Mouse (Mus musculus) limb, embryonic 10.5 days (tissue): Measurements from ENCODE around the gene Agxt. TPM values are rescaled to one million over a fixed set of nuclear protein-coding genes. Genes with fewer than 3 reads are reported as not detected.

Experiments
- DNase-seq: peaks from one replicate; pipeline ENCODE4 v3.0.0-alpha.2; 2017; ENCODE audit warnings: low spot score
- H3K27ac ChIP-seq: fragments of 300-500 bp; sonication (generic); 2 replicates; pipeline ENCODE4 v1.5.1; 2016; ENCODE audit warnings: mild to moderate bottlenecking
- H3K27me3 ChIP-seq: fragments of 300-500 bp; sonication (generic); 2 replicates; pipeline ENCODE4 v1.6.1; 2016; ENCODE audit warnings: low read depth, mild to moderate bottlenecking; ENCODE audit not compliant: poor library complexity, severe bottlenecking
- H3K36me3 ChIP-seq: fragments of 300-500 bp; sonication (generic); 2 replicates; pipeline ENCODE4 v1.6.1; 2016; ENCODE audit warnings: mild to moderate bottlenecking, moderate library complexity
- H3K4me1 ChIP-seq: fragments of 300-500 bp; sonication (generic); 2 replicates; pipeline ENCODE4 v1.6.1; 2016
- H3K4me3 ChIP-seq: fragments of 300-500 bp; sonication (generic); 2 replicates; pipeline ENCODE4 v1.5.1; 2016; ENCODE audit warnings: mild to moderate bottlenecking, moderate library complexity
- H3K9me3 ChIP-seq: fragments of 300-500 bp; sonication (generic); replicated peaks from 2 replicates; pipeline ENCODE4 v1.6.1; 2016; ENCODE audit warnings: mild to moderate bottlenecking
- WGBS: fragments of 180-500 bp; shearing (Covaris S2); methylation state at CpG from one replicate; pipeline ENCODE4 v1.1.7; 2016; 5-methylcytosine and 5-hydroxymethylcytosine counted together
- polyA plus RNA-seq: library from polyadenylated mRNA; unstranded; fragments of >200 nt; fragmentation: Nextera tagmentation; extraction: Ambion mirVana; gene quantifications from 2 replicates; pipeline ENCODE4 v1.2.1, GENCODE M21; 2016

Gene Agxt
- 0.11 TPM in 1 of 2 replicates, not detected in the other for polyA plus RNA-seq

DNA sequence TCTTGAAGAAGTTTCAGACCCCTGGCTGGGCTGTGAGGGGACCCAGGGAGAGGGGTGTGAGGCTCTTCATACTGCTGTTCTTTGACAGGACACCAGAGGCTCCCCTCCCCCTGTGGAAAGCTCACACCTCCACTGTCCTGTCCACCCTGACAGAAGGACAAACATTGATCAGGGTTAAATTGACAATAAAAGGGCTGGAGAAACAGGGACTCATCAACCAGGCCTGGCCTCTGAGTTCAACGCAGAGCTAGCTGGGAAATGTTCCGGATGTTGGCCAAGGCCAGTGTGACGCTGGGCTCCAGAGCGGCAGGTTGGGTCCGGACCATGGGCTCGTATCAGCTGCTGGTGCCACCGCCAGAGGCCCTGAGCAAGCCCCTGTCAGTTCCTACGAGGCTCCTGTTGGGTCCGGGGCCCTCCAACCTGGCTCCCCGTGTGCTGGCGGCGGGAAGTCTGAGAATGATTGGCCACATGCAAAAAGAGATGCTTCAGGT lies at the start of gene Agxt:
Gene Agxt, plus strand, starts transcription at position 205 of the 491 bp plus-strand sequence.
- no peaks in the 10 kb centered on the region for H3K9me3 ChIP-seq
- no peak within 1 kb of the TSS for H3K27ac ChIP-seq
- no peak within 1 kb of the TSS for H3K4me3 ChIP-seq
- H3K4me1 ChIP-seq, result peaks cover 5% of the 10 kb centered on the region; the same call in 1 of the 2 replicates
- H3K36me3 ChIP-seq, result no peaks in the 10 kb centered on the region
- 89% methylated on average over 12 of the region's 12 CpGs for WGBS
- H3K27me3 ChIP-seq, result no peaks in the 10 kb centered on the region
- DNase-seq, result no peak

- no peaks in the 10 kb centered on the region for H3K4me1 ChIP-seq
- 90% methylated on average over 3 of the region's 3 CpGs for WGBS
- no peak overlapping the region for H3K4me3 ChIP-seq
- H3K27ac ChIP-seq, result no peak overlapping the region
- no peaks in the 10 kb centered on the region for H3K36me3 ChIP-seq
- H3K27me3 ChIP-seq, result peaks cover 4% of the 10 kb centered on the region; the same call in 1 of the 2 replicates
- DNase-seq, result no peak
- H3K9me3 ChIP-seq, result no peaks in the 10 kb centered on the region
These were observed 42.5 kb upstream of the Agxt start for GRCm38 (mm10) chr1:93092582-93092981.

GRCm38 (mm10) chr1:93098956-93099355 lies 36.1 kb upstream of the Agxt start:
- H3K27me3 ChIP-seq, result peaks cover 68% of the 10 kb centered on the region
- no peak for DNase-seq
- no peaks in the 10 kb centered on the region for H3K9me3 ChIP-seq
- no peak overlapping the region for H3K27ac ChIP-seq
- WGBS, result 86% methylated on average over 5 of the region's 5 CpGs
- H3K36me3 ChIP-seq, result no peaks in the 10 kb centered on the region
- H3K4me1 ChIP-seq, result peaks cover 24% of the 10 kb centered on the region
- H3K4me3 ChIP-seq, result no peak overlapping the region

- Histone ChIP-seq H3K27ac (peak overlapping the region; percentile 61), H3K36me3 (no peaks in the 10 kb centered on the region), H3K4me1 (peaks cover 24% of the 10 kb centered on the region), H3K4me3 (peak overlapping the region; percentile 59), H3K9me3 (no peaks in the 10 kb centered on the region), H3K27me3 (peaks cover 73% of the 10 kb centered on the region)
- WGBS, result 2% methylated on average over 18 of the region's 18 CpGs
- DNase-seq, result no peak
These were observed 34.8 kb upstream of the Agxt start for GRCm38 (mm10) chr1:93100243-93100575.

GRCm38 (mm10) chr1:93100576-93101491 lies 34.2 kb upstream of the Agxt start:
- Histone ChIP-seq H3K27me3 (peaks cover 73% of the 10 kb centered on the region), H3K36me3 (no peaks in the 10 kb centered on the region), H3K4me1 (peaks cover 24% of the 10 kb centered on the region), H3K4me3 (peak overlapping the region; percentile 59), H3K9me3 (no peaks in the 10 kb centered on the region), H3K27ac (peak overlapping the region; percentile 75)
- peak; percentile 61 for DNase-seq
- WGBS, result under 1% methylated on average over 49 of the region's 49 CpGs

- Histone ChIP-seq H3K36me3 (no peaks in the 10 kb centered on the region), H3K27ac (peak within 1 kb of the TSS; percentile 75), H3K4me1 (peaks cover 24% of the 10 kb centered on the region), H3K27me3 (peaks cover 73% of the 10 kb centered on the region), H3K4me3 (peak within 1 kb of the TSS; percentile 59), H3K9me3 (no peaks in the 10 kb centered on the region)
- WGBS, result under 1% methylated on average over 39 of the region's 39 CpGs
- peak; percentile 67 for DNase-seq
These were observed 33.4 kb upstream of the Agxt start, which contains the start of gene Kif1a for GRCm38 (mm10) chr1:93101571-93102061. Gene Kif1a, minus strand, starts transcription at chr1:93101951.

DNA sequence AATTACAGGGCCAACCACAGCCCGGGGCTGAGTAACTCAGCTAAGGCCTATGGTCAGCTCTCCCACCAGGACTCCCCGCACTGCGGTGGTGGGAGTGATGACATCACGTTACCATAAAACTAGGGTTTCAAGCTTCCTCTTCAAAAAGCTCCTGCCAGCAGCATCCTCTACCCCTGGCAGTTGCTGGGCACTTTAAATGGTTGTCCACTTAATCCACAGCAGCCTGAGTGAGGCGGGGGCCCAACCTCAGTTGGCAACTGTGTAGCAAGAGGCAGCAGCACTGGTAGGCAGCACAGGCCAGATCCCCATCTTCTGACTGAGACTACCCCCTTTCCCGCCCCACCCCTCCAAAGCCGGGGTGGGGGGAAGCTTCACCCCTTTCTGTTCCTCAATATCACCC lies 32.3 kb upstream of the Agxt start:
- H3K27me3 ChIP-seq, result peaks cover 68% of the 10 kb centered on the region
- no peak for DNase-seq
- H3K9me3 ChIP-seq, result no peaks in the 10 kb centered on the region
- no peaks in the 10 kb centered on the region for H3K36me3 ChIP-seq
- peaks cover 24% of the 10 kb centered on the region for H3K4me1 ChIP-seq
- 57% methylated on average over 7 of the region's 7 CpGs for WGBS
- H3K4me3 ChIP-seq, result no peak overlapping the region
- H3K27ac ChIP-seq, result no peak overlapping the region

- 30% methylated on average over 21 of the region's 21 CpGs for WGBS
- H3K4me3 ChIP-seq, result peak overlapping the region; percentile 55
- peak; percentile 96 for DNase-seq
- H3K36me3 ChIP-seq, result no peaks in the 10 kb centered on the region
- no peaks in the 10 kb centered on the region for H3K9me3 ChIP-seq
- peaks cover 7% of the 10 kb centered on the region; the same call in 1 of the 2 replicates for H3K27me3 ChIP-seq
- peaks cover 12% of the 10 kb centered on the region for H3K4me1 ChIP-seq
- H3K27ac ChIP-seq, result peak overlapping the region; percentile 83
These were observed 20.2 kb upstream of the Agxt start for GRCm38 (mm10) chr1:93114713-93115463.

DNA sequence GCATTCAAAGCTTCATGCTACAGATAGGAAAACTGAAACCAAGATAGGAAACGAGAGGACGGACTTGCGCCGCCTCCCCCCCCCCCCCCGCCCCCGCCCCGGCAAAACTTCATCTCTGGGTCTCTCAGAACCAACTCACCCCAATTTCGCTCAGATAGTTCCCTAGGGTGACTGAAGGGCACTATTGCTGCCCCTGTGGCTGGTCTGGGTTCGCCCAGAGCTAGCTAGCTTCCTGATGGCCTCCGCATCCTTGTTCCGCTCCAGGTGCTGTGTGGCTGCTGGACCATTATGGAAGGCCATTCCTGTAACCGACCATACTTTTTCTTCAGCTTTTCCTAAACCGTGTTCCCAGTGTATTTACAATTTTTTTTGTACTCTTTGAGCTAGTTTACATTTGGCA lies 19.6 kb upstream of the Agxt start:
- 29% methylated on average over 13 of the region's 13 CpGs for WGBS
- no peaks in the 10 kb centered on the region for H3K36me3 ChIP-seq
- peaks cover 7% of the 10 kb centered on the region; the same call in 1 of the 2 replicates for H3K27me3 ChIP-seq
- H3K9me3 ChIP-seq, result no peaks in the 10 kb centered on the region
- peak overlapping the region; percentile 55 for H3K4me3 ChIP-seq
- peaks cover 12% of the 10 kb centered on the region for H3K4me1 ChIP-seq
- H3K27ac ChIP-seq, result peak overlapping the region; percentile 83
- no peak for DNase-seq

DNA sequence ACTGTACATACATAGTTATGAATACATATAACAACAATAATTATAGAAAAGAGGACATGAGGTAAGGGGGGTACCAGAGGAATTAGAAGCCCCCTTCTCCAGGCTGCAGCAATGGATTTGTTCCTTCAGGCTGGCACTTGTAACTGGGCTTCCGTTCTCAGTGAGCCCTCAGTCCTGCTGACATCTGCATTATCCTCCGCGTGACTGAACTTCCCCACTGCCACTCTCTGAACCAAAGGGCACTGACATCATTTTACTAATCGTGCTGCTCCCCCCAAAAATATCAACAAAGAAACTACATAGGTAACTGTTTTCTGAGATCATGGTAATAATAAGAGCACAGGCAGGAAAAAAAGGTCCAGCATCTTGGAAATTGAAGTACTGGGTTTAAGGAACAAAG lies 16.2 kb upstream of the Agxt start:
- Histone ChIP-seq H3K4me1 (peaks cover 12% of the 10 kb centered on the region), H3K36me3 (no peaks in the 10 kb centered on the region), H3K27me3 (peaks cover 5% of the 10 kb centered on the region; the same call in 1 of the 2 replicates), H3K9me3 (no peaks in the 10 kb centered on the region), H3K4me3 (no peak overlapping the region), H3K27ac (no peak overlapping the region)
- WGBS, result 57% methylated on average over 4 of the region's 4 CpGs
- no peak for DNase-seq

GRCm38 (mm10) chr1:93123179-93123854 lies 11.7 kb upstream of the Agxt start:
- H3K36me3 ChIP-seq, result no peaks in the 10 kb centered on the region
- no peaks in the 10 kb centered on the region for H3K9me3 ChIP-seq
- H3K4me1 ChIP-seq, result 0 out of 2 replicates have a peak, but pooled peaks cover under 1% of the 10 kb centered on the region
- H3K27me3 ChIP-seq, result no peaks in the 10 kb centered on the region
- no peak overlapping the region for H3K27ac ChIP-seq
- DNase-seq, result no peak
- WGBS, result 78% methylated on average over 11 of the region's 11 CpGs
- no peak overlapping the region for H3K4me3 ChIP-seq

DNA sequence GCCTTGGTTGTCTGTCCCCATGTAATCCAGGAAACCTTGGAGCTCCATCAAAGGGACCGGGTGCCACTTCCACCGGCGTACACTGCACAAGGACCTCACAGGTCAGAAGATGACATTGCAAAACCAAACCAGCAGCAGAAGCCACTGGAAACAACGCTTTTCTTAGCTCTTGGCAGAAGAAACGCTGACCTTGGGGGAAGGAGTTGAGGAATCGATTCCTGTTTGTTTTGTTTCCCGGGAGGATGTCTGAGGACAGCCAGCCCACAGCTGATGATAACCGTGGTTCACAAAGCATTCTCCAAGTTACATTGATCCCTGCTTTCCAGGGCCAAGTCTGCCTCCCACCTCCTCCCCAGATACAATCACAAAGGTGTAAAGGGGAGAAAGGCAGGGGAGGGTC lies 11.0 kb upstream of the Agxt start:
- no peak overlapping the region for H3K27ac ChIP-seq
- no peak overlapping the region for H3K4me3 ChIP-seq
- H3K4me1 ChIP-seq, result peaks cover 8% of the 10 kb centered on the region
- no peaks in the 10 kb centered on the region for H3K9me3 ChIP-seq
- DNase-seq, result no peak
- no peaks in the 10 kb centered on the region for H3K36me3 ChIP-seq
- WGBS, result 82% methylated on average over 8 of the region's 8 CpGs
- no peaks in the 10 kb centered on the region for H3K27me3 ChIP-seq
